ENCODE assay signal across 12 mouse cellular contexts in the genomic region with DNA sequence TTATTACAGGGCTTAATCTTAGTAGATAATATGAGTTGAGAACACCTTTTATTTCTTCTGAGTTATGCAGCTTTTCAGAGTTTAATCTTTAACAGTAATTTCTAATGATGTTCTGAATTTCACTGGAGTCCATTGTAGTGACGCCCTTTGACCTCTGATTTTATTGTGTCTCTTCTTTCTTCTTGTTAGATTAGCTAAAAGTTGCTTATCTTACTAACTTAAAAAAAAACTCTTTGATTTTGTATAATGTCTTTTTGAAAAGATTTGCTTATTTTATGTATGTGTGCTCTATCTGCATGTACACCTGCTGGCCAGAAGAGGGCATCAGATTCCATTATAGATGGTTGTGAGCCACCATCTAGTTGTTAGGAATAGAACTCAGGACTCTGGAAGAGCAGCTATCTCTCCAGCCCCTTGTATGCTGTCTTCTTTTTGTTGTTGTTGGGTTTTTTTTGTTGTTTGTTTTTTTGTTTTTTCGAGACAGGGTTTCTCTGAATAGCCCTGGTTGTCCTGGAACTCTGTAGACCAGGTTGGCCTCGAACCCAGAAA. TPM values are rescaled to one million over a fixed set of nuclear protein-coding genes. Genes with fewer than 3 reads are reported as not detected.
A peak's percentile ranks its signal among the peaks of the same experiment; 100 is the strongest.
DNase-seq lines count a peak whose midpoint lies in the region; ATAC-seq lines count a peak whose summit lies in the region.
"Had no signal": no experiment of that assay in that cellular context is flagged by ENCODE, and none has a peak within 500 bp of the region (broad histone marks: within the 10 kb centered on the region; RNA-seq: fewer than 3 reads in every experiment).

No protein-coding gene starts in this region.

- ATAC-seq in kidney, embryonic 16.5 days (ENCODE audit: low FRiP score, low TSS enrichment): no peak
- no peak for ATAC-seq in neural tube, embryonic 15.5 days (ENCODE audit: low FRiP score)
- ATAC-seq in frontal cortex, adult (ENCODE audit: low TSS enrichment): no peak
- ATAC-seq: activated CD4-positive, CD25-positive, alpha-beta regulatory T cell, adult 4 months had no signal

- no peak overlapping the region for H3K9ac ChIP-seq in kidney, embryonic 16.5 days (replicated peaks; ENCODE audit: low read length)
- H3K9ac ChIP-seq in neural tube, embryonic 15.5 days (replicated peaks): no peak overlapping the region

- 78% methylated on average over 3 of the region's 3 CpGs for WGBS in kidney, embryonic 16.5 days
- 77% methylated on average over 3 of the region's 3 CpGs for WGBS in neural tube, embryonic 15.5 days

- H3K27ac ChIP-seq in kidney, embryonic 16.5 days (ENCODE audit: low read length): no peak overlapping the region
- H3K27ac ChIP-seq in neural tube, embryonic 15.5 days (replicated peaks): no peak overlapping the region
- H3K27ac ChIP-seq: macrophage had no signal

- H3K4me1 ChIP-seq in kidney, embryonic 16.5 days (ENCODE audit: insufficient read depth, low read length): peaks cover 10% of the 10 kb centered on the region
- peaks cover 6% of the 10 kb centered on the region for H3K4me1 ChIP-seq in neural tube, embryonic 15.5 days

- H3K9me3 ChIP-seq in kidney, embryonic 16.5 days (ENCODE audit: low read length): no peaks in the 10 kb centered on the region
- no peaks in the 10 kb centered on the region for H3K9me3 ChIP-seq in neural tube, embryonic 15.5 days (replicated peaks)

- DNase-seq in kidney, adult 9 months: peak; percentile 58
- peak; percentile 47 for DNase-seq in 3T3-L1 (ENCODE audit: low read depth, low spot score)
- peak; percentile 46 to 54 for DNase-seq in B cell, adult 2 months
- peak; percentile 31 for DNase-seq in brain, adult 2 months (ENCODE audit: low read depth, low spot score)
- DNase-seq: cerebellum, adult 11 months; kidney, adult 8-10 months; right cerebral cortex, postnatal 14 days had no signal

- H3K27me3 ChIP-seq in kidney, embryonic 16.5 days (ENCODE audit: insufficient read depth, low read length): no peaks in the 10 kb centered on the region
- H3K27me3 ChIP-seq in neural tube, embryonic 15.5 days (replicated peaks): no peaks in the 10 kb centered on the region

- no peak overlapping the region for H3K4me2 ChIP-seq in kidney, embryonic 16.5 days (replicated peaks; ENCODE audit: low read depth, low read length)
- no peak overlapping the region for H3K4me2 ChIP-seq in neural tube, embryonic 15.5 days

- H3K4me3 ChIP-seq in kidney, embryonic 16.5 days (ENCODE audit: low read length): no peak overlapping the region
- no peak overlapping the region for H3K4me3 ChIP-seq in neural tube, embryonic 15.5 days (replicated peaks)

- H3K36me3 ChIP-seq in kidney, embryonic 16.5 days (ENCODE audit: insufficient read depth, low read length): no peaks in the 10 kb centered on the region
- no peaks in the 10 kb centered on the region for H3K36me3 ChIP-seq in neural tube, embryonic 15.5 days

RNA-seq across cellular contexts. Expression of gene Rfx5, which starts 5.7 kb away (rescaled TPM):
- 10.0 and 10.5 TPM in 2 replicates for polyA plus RNA-seq in kidney, embryonic 16.5 days (2015; fragmentation: Nextera tagmentation; extraction: Ambion mirVana)
- 7.1 and 8.0 TPM in 2 replicates for polyA plus RNA-seq in neural tube, embryonic 15.5 days (2015; fragmentation: Nextera tagmentation; extraction: Ambion mirVana)

RNA-seq across cellular contexts. Expression of gene Selenbp1, which starts 15.3 kb away (rescaled TPM):
- polyA plus RNA-seq in kidney, embryonic 16.5 days (2015; fragmentation: Nextera tagmentation; extraction: Ambion mirVana): 88.7 and 105 TPM in 2 replicates
- 15.3 and 28.7 TPM in 2 replicates for polyA plus RNA-seq in neural tube, embryonic 15.5 days (2015; fragmentation: Nextera tagmentation; extraction: Ambion mirVana)

RNA-seq across cellular contexts. Expression of gene Pi4kb, which starts 26.4 kb away (rescaled TPM):
- 25.0 and 30.3 TPM in 2 replicates for polyA plus RNA-seq in kidney, embryonic 16.5 days (2015; fragmentation: Nextera tagmentation; extraction: Ambion mirVana)
- polyA plus RNA-seq in neural tube, embryonic 15.5 days (2015; fragmentation: Nextera tagmentation; extraction: Ambion mirVana): 22.5 and 23.8 TPM in 2 replicates
